Mouse (Mus musculus) small intestine, adult 10 weeks (tissue): Measurements from ENCODE around the gene Donson. TPM values are rescaled to one million over a fixed set of nuclear protein-coding genes. Genes with fewer than 3 reads are reported as not detected.

Experiments used
- polyA plus RNA-seq: library from polyadenylated mRNA; stranded (reverse); fragments of 350-450 nt; fragmentation: Illumina TruSeq; extraction: RNeasy Lipid Tissue Mini Kit (QIAGEN cat#74804); gene quantifications from one replicate; pipeline ENCODE4 v1.2.3, GENCODE M21; 2014; ENCODE audit warnings: low replicate concordance

Gene Donson
- 18.8 TPM for polyA plus RNA-seq

GRCm38 (mm10) chr16:91688619-91689334, at the start of gene Donson:
Gene Donson, minus strand, starts transcription at chr16:91688770.

GRCm38 (mm10) chr16:91729066-91729482, 40.5 kb upstream of the Donson start, which contains the start of gene Itsn1:
Gene Itsn1, plus strand, starts transcription at chr16:91729281.

GRCm38 (mm10) chr16:91728123-91729065, 39.8 kb upstream of the Donson start, which contains the start of gene Cryzl1:
Gene Cryzl1, minus strand, starts transcription at chr16:91728975.

GRCm38 (mm10) chr16:91647461-91648219, 40.9 kb downstream of the Donson start, which contains the start of gene Son:
Gene Son, plus strand, starts transcription at chr16:91647506.

GRCm38 (mm10) chr16:91646681-91647419, 41.7 kb downstream of the Donson start, which contains the start of gene Gart:
Gene Gart, minus strand, starts transcription at chr16:91646952.

Other genes starting within 250 kb of the Donson start
- 71.9 TPM for gene Ifnar1, start 203.5 kb downstream of the Donson start, polyA plus RNA-seq
- gene Ifngr2, start 141.7 kb downstream of the Donson start, polyA plus RNA-seq, result 69.8 TPM
- gene Tmem50b, start 91.0 kb downstream of the Donson start, polyA plus RNA-seq, result 83.0 TPM
- 10.2 TPM for gene Dnajc28, start 69.7 kb downstream of the Donson start, polyA plus RNA-seq
- gene Gart, start 41.8 kb downstream of the Donson start, polyA plus RNA-seq, result 6.5 TPM
- 537 TPM for gene Son, start 41.3 kb downstream of the Donson start, polyA plus RNA-seq
- 102 TPM for gene Cryzl1, start 40.2 kb upstream of the Donson start, polyA plus RNA-seq
- 8.2 TPM for gene Itsn1, start 40.5 kb upstream of the Donson start, polyA plus RNA-seq